Mouse (Mus musculus) inflammation-experienced regulatory T-cells, adult 6 months (primary cell): ENCODE results near the gene E130114P18Rik. TPM values are rescaled to one million over a fixed set of nuclear protein-coding genes. Genes with fewer than 3 reads are reported as not detected.

Experiments
- ATAC-seq: one replicate; pipeline ENCODE4 v1.8.0; 2017
- polyA plus RNA-seq, 3 experiments: library from polyadenylated mRNA; unstranded; fragments of 100-300 nt; shearing (Covaris generic); gene quantifications; one replicate each; pipeline ENCODE4 v1.2.1; 2017

E130114P18Rik gene
- polyA plus RNA-seq, 3 experiments from 2014 or later, result not detected

DNA sequence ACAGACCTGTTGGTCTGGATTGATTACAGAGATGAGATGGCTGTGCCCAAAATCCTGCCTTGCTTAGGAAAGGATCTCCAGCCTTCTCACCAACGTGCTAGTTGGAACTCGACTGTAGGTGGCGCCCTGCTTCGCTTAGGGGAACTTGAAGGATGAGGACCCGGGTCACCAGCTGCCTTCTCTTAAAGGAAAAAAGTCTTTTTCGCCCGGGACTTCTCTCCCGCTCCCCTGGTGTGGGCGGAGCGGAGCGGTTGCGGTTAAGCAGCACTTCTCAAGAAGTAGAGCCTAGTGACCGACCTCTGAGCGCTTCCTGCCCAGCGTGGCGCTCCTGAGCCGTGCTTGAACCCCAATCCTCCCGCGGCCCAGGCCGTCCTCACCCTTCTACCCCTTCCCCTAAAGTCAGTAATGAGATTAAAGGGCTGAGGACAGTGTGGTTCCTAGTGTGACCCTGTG lies 26.8 kb downstream of the E130114P18Rik start:
- peak; percentile 87 for ATAC-seq

DNA sequence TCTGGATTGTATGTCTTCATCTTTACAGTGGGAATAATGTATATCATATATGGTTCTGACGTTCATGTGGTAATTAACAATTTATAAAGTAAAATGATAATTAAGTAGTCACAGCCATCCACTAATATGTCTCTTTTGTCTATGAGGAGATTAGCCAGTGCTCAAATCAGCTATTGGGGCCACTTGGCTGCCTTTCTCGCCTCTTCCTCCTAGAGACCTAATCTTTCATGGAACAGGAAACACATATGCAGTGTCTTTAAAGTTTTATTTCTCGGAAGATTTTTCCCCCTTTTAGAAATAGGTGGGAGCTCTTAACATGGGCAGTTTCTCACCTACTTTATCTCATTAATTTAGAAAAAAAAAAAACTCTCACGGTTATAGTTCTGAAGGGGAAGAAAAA lies 27.5 kb downstream of the E130114P18Rik start:
- no peak for ATAC-seq

DNA sequence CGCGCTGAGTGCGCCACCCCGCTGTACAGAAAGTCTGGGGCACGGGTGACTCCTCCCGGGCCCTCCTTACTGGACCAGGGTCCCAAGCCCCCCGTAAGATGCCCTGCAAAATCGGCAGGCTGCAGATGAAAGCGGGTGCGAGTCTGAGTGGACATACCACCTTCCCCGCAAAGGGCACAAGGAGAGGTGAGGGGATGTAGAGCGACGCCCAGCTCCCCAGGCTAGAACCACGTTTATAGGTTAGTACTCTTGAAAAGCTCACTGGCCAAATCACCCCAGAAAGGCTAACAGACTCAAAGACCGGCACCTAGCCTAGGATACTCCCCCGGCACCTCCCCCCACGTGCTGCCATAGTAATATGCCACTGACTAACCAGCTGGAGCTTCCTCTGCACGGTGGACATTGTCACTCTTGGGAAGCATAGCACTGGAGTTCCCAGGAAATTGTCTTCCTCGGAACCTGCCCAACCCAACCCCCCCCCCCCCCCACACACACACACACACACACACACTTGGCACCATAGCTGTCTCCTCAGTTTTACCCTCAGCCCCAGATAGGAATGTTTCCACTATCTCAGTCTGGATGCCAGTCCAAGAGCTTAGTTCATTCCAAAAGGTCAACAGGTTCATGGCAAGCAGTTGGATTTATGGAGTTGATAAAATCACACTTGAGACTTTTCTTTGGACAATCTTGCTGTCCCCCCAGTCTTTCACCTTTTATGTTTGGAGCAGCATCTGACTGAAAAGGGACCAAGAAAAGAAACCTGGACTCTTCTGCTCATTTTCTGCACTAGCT lies 31.6 kb downstream of the E130114P18Rik start:
- ATAC-seq, result no peak

DNA sequence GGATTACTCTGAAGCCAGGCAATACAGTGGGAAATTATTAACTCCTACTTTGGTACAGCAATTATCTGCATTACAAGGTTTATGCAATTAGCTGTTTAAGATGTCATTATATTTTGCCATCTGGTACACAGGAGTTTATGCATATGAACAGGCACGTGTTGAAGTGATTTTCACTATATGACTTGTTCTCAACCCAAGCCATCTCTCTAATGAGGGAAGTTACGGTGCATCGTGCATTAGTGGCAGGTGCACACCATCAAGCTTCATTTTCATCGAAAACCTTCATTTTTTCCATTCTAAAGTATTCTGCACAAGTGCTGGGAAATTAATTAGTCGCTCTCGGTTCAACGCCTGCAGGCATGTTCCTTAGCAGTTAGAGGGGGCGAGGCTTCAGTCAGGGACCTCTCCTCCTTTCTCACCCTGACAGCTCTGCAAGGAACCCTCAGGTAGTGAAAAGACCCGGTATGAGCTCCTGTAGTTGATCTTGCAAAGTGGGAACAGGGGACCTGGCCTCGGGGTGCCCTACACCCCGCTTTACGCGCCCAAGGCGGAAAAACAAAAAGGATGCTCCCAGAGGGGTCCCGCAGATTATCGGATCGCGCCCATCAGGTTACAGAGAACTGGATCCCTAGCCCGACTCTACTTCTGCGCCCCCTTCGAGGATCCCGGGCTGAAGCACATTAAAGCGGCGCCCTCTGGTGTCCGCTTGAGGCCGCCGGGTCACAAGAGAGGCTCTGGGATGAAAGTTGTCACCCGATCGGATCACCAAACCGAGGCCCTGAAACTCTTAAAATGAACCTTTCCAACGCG lies 32.4 kb downstream of the E130114P18Rik start:
- peak; percentile 84 for ATAC-seq

DNA sequence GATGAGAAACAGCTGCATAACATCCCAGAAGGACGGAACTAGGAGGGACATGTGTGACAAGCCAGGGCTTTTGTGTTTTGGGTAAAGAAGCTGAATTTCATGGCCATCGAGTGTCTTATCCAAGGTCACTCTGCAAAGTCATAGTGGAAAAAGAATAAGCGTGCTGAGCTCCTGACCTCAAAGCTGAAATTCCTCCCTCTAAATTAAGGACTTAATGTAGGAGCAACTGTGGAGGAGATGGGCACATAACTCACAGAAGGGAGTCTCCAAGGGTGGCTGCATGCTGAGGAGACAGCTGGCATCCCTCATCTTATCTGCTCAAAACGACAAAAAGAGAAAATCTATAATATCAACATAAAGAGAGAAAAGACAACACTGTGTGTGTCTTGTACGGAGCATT lies 33.9 kb downstream of the E130114P18Rik start:
- no peak for ATAC-seq

DNA sequence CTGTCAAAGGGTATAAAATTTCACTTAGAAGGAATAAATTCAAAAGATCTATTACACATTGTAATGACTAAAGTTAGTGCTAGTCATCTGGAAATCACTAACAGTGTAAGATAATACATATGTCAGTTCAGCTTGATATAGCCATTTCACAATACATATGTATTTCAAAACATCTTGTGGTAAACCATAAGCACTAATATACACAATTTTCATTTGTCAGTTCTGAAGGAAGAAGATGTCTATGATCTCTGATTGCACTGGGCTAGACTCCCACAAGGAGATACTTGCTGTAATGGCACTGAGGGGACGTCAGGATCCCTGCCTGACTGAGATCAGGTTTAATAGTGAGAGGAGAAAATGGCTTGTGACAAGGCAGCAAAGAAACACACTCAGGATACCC lies 44.5 kb downstream of the E130114P18Rik start:
- no peak for ATAC-seq

DNA sequence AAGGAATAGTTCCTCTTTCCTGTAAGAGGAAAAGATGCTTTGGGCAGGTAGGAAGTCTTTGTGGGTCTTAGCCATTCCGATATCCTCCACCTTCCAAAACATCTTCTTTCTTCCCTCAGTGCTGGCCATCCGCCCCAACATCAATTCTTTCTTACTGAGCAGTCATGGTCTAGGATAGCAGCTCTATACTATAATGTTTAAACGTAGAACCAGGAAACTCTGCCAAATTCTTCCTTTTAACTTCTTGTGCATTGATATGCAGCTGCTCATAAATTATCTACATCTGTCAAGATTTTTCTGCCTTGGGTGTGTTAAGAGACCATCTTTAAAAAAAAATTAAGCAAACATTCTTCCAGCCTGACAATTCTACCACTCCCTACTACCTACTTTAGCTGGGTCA lies 47.5 kb downstream of the E130114P18Rik start:
- no peak for ATAC-seq

DNA sequence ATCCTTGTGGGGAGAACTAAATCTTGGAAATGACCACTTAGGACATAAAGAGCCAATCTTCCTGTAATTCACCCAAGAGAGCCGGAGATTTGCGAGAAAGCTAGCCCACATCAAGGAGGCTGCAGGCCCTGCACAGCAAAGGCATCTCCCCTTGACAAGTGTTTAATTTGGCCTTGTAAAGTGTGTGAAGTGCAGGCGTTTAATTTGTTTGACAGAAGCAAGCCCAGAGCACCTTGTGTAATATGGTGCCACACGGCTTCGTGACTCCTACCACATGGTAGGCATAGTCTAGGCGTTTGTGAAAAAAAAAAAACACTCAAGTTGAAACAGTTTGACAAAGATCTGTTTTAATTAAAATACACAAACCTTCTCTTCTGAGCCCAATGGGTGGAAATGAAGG lies 47.9 kb downstream of the E130114P18Rik start:
- ATAC-seq, result no peak

DNA sequence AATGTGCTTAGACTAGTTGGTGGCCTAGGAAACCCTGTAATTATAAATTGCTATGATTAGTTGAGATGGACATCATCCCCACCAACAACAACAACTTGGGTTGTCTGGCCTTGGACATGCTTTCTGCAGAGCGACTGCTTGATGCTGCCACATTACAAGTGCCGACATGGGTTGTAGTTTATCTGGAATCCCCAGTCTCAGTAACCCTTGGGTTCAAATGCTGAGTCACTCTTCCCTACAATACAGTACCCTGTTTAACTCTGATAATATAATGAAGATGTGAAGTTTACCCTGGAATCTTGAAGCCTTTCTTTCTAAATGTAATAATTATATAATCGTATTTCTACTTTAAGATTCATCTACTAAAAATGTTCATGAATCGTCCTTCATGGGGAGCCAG lies 49.4 kb downstream of the E130114P18Rik start:
- ATAC-seq, result no peak

DNA sequence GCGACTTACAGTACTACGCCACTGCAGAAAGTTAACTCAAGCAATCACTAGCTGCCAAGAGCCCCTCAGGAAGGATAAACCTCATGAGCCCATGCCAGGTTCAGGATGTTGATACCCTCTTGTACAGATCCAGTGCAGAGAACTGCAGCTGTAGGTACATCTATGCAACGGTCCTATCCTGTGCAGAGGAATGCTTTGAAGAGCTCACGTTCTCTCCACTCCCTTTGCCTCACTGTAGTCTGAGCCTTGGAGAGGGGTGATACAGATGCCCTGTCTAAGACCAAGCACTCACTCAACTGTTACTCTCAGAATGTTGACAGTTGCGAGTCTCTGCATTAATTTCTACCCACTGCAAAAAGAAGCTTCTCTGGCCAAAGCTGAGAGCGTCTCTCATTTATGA lies 54.5 kb downstream of the E130114P18Rik start:
- no peak for ATAC-seq

DNA sequence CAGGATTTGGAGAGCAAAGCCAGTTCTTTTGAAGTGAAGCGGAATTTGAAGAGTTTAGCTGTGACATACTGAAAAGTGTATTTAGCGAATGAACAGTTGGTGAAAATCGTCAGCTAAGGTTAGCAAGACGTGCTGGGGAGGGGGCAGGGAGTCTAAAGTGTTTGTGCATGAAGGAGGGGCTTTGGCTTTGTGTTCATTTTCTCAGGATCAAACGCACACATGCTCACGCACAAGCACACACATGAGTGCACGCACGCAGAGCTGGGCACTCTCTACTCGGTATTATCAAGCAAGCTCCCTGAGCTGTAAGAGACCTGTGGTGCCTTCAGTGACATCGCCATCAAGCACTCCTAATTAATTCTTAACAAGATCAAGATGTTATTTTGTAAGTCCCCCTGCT lies 55.2 kb downstream of the E130114P18Rik start:
- no peak for ATAC-seq

DNA sequence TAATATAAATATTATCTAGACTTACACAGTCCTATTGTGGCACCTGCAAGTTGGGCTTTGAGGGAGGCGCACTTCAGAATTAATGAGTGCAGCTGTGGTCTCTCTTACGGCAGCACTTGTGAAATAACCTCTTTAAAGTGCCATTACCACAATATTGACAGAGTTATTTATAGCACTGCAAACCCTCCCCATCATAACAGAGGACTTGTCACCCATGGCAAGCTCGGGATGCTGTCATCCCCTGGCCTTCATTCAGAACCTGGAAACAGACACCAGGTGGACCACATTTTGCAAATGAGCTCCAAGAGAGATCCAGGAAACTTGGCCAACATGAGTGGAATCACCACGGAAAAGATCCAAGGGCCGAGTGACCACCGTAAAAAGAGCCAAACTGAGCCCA lies 63.3 kb downstream of the E130114P18Rik start:
- no peak for ATAC-seq

DNA sequence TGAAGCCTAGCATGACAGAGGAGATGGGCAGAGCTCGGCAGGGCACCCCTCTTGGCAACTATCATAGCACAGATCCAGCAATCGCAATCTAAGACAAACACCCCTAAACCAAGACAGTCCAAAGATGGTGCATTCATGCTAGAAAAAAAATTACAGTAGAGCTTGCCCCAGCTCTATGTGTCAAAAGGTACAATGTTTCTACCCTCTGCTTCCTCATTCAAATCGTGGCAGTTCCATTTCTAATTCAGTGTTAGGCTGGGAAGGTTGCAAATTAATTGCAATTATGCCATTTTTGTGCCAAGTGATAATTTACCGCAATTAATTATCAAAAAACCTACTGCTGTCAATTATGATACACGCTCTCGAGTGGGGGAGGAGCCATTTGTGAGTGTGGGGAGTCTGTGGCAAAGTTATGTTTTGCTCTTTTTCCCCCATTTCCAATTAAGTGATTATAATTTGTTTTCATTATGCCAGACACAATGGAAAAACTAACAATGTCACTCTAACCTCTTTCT lies 63.7 kb downstream of the E130114P18Rik start:
- no peak for ATAC-seq

DNA sequence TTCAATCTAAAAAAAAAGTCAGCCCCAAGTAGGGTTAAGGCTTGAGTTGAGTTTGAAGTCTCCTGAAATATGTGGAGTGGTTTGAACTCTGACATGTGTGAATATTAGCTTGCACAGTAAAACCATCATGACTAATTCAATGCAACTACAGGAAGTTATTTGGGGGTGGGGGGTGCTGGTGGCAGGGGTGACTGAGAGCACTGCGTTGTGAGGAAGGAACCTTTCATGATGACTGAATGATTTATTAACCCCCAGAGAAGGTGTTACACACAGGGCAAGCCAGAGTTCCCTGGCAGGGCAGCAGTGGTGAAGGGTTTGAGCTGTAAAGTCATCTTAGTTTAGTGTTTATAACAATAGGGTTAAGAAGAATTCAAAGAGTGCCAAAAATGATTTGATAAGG lies 65.3 kb downstream of the E130114P18Rik start:
- ATAC-seq, result no peak

DNA sequence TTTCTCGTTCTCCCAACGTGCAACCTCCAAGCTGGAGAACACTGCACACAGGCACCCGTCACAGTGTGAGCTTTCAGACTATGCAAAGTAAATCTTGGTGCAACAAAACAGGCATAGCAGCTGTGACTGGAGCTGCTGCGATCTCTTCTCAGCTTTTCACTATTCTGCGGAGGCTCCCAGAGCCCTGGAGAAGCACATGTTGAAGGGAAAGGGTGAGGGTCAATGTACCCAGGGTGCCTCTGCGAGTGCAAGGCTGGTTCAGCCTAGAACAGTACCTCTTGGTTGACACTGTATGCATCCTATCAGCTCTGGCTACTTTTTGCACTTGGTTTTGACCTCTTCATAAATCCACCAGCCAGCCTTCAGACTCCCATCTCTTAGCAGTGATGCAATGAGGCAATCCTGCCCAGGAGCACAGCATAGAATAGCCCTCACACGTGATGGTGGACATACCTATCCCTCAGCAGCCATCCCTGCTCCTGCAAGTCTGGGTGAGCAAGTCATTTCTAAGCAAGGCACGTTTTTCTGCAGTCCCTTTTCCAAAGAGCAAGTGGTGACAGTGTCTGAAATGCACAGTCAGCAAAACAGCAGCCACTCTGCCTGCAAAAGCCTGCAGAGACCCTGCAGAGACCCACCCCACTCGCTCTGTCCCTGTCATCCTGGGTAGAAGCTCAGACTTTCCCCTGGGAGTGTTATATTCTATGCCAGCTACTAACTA lies 67.7 kb downstream of the E130114P18Rik start:
- ATAC-seq, result no peak

DNA sequence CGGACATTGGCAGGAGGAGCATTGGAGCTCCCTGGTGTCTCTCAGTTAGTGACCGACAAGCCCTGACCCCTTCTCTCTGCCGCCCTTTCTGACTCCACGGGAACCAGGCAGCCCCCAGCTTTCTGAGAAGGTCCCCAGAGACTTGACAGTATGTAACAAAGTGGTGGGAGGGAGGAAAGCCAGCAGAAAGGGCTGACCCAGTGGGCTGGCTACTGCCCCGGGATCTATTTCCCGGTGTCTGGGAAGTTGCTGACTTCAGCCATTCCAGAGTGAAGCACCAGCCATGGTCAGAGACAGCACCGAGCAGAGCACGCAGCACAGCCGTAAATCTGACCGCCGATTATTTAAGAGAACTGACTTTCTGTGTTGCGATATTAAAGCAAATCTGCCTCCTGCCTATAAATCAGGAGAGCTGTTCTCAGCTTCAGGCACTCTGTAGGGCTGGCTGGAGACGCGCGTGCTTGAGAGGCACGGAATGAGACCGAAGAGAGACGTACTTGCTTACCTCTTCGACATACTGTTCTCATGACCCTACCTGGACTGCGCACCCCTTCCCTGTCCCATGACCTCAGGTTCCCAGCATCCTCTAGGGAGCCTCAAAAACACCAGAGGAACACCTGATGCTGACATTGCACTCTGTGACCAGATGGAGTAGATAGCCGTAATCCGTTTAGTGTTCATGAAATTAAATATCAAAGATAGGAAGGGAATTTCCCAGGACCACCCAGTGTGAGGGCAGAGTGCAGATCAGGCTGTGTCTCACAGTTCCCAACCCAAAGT lies 70.3 kb downstream of the E130114P18Rik start:
- ATAC-seq, result no peak

DNA sequence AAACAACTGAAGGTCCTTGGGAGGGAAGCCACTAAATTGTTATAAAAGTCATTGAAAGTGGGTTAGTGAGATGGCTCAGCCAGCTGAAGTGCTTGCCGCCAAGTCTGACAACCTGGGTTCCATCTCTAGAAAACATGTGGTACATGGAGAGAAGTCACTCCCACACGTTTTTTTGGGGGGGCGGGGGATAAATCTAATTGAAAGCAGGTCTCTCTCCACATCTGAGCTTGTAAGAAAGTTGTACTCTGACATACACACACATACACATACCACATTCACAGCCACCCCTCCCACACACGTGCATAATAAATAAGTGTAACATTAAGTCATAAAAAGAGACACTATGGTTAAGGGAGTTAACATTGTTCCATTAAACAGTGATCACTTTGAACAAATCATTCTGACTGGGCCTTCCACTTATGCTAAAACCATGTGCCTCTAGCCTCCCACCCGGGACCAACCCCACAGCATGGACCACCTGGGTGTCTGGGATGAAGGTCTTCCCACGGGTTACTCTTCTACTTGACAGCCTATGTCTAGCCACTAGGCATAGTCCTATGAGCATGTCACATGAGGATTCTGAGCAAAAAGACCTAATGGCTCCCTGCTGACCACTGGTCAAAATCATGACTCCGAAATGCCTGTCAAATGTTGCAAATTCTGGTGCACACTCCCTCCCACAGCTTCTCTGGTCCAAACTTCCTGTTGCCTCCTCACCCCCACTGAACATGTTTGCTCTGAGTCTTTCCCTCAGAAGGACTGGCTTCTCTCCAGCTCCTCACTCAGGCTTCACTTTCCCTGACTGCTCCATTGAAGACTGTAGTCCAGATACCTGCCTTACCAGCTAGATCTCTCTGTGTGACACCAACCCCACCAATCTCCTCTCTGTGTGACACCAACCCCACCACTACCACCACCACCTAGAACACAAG lies 80.9 kb downstream of the E130114P18Rik start:
- no peak for ATAC-seq

DNA sequence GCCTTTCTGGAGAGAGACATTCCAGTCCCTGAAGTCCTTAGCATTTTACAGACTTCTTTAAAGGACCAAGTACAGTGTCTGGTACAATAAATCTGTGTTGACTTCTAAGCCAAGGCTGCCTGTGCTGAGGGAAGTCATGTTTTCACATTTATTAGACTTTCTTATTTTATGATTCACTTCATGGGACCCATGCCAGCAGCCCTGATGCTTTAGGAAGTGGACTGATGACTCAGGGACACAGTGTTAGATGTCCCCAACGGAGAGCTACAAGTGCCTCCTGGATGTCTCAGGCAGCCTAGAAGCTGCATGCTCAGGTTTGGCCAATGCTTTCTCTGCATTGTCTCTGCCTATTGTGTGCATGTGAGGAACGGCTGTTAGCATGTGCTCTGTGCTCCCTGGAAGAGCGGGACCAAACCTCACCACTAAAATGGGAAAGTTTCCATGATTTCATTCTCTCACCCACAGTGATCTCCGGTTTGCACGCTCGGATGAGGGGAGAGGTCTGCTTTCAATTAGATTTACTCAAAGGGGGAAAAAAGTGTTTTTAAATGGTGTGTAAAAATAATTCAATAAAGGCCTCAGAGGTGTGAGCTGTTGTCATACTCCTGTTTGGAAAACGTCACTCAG lies 82.4 kb downstream of the E130114P18Rik start:
- no peak for ATAC-seq

DNA sequence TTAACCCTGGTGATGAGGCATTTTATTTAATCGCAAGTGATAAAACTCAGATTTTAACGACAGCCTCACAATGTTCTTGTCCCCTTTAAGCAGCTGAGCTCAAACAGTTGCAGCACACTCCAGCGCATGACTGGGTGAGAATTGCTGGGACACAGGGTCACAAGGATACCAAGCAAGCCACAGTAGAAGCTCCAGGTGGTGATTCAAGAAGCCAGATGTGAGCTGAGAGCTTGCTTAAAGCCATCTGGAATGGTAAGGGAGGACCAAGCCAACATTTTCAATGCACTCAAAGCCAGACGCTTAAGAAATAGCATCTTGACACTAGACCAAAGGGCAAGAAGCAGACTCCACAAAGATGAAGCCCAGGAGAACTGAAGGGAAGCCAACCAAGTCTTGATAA lies 83.9 kb downstream of the E130114P18Rik start:
- ATAC-seq, result no peak

DNA sequence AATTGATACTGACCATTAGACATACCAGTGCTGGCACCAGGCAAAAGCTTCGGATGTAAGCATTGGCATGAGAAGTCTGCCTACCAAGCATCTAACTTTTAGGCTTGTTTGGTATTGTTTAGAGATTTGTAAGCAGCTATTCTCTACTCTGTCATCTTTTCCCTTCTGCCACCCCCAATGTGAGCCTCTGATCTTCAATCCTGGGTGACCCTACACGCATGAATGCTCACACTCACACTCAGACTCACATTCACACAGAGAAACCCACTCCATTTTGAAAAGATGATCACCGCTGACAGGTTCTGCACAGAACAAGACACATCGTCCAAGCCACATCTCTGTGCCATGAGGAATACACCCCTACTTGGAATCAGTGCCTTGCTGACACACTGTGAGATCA lies 84.8 kb downstream of the E130114P18Rik start:
- no peak for ATAC-seq

DNA sequence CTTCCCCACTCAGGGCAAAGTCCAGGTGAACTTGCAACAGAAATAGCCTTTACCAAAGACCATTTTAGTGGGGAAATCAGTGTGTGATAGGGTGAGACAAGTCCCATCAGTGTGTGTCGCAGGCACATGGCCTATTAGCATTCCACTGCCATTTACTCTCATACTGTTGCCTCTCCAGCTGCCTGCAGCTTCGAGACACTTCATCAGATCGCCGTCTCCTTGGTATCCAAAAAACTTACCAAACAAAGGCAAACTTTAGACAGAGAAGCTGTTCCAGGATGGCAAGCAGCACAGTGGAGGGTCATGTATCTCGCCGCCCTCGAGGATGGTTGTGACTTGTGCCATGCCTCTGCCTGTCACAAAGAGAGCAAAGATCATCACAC lies 87.5 kb downstream of the E130114P18Rik start:
- no peak for ATAC-seq
